Mouse (Mus musculus) neural tube, embryonic 11.5 days (tissue): ENCODE measurements around the gene Fbxl21. TPM values are rescaled to one million over a fixed set of nuclear protein-coding genes. Genes with fewer than 3 reads are reported as not detected.

Experiments used
- ATAC-seq: fragments of 200-750 bp; cut with Nextera tagmentation; 2 replicates; pipeline ENCODE4 v1.8.0; 2017; ENCODE audit warnings: moderate number of reproducible peaks, mild to moderate bottlenecking, moderate TSS enrichment, moderate library complexity; ENCODE audit not compliant: insufficient read depth, low FRiP score, low TSS enrichment
- DNase-seq: peaks from one replicate; pipeline ENCODE4 v3.0.0-alpha.2; 2015; ENCODE audit warnings: low spot score
- H3K27ac ChIP-seq: fragments of 300-500 bp; sonication (generic); 2 replicates; pipeline ENCODE4 v1.5.1; 2014; ENCODE audit warnings: low read depth, mild to moderate bottlenecking, low read length
- H3K27me3 ChIP-seq: fragments of 300-500 bp; sonication (generic); 2 replicates; pipeline ENCODE4 v1.6.1; 2014; ENCODE audit warnings: mild to moderate bottlenecking, low read length, mixed read lengths; ENCODE audit not compliant: control insufficient read depth, insufficient read depth
- H3K36me3 ChIP-seq: fragments of 300-500 bp; sonication (generic); 2 replicates; pipeline ENCODE4 v1.6.1; 2014; ENCODE audit warnings: mild to moderate bottlenecking, low read length, moderate library complexity, mixed read lengths; ENCODE audit not compliant: control insufficient read depth, insufficient read depth
- H3K4me1 ChIP-seq: fragments of 300-500 bp; sonication (generic); 2 replicates; pipeline ENCODE4 v1.6.1; 2014; ENCODE audit warnings: low read length, mixed read lengths; ENCODE audit not compliant: control insufficient read depth, insufficient read depth
- H3K4me2 ChIP-seq: fragments of 300-500 bp; sonication (generic); 2 replicates; pipeline ENCODE4 v1.6.1; 2014; ENCODE audit warnings: low read depth, mild to moderate bottlenecking, moderate library complexity
- H3K4me3 ChIP-seq: fragments of 300-500 bp; sonication (generic); 2 replicates; pipeline ENCODE4 v1.5.1; 2014; ENCODE audit warnings: low read depth, low read length
- H3K9ac ChIP-seq: fragments of 300-500 bp; sonication (generic); 2 replicates; pipeline ENCODE4 v1.6.1; 2014; ENCODE audit warnings: mild to moderate bottlenecking, low read length
- H3K9me3 ChIP-seq: fragments of 300-500 bp; sonication (generic); 2 replicates; pipeline ENCODE4 v1.6.1; 2016; ENCODE audit warnings: low read length; ENCODE audit not compliant: control insufficient read depth
- WGBS: fragments of 180-500 bp; shearing (Covaris S2); extraction: QIAGEN DNeasy Blood & Tissue Kit; methylation state at CpG from one replicate; pipeline ENCODE4 v1.1.7; 2014; 5-methylcytosine and 5-hydroxymethylcytosine counted together
- polyA plus RNA-seq: library from polyadenylated mRNA; unstranded; fragments of >200 nt; fragmentation: Nextera tagmentation; extraction: Ambion mirVana; gene quantifications from 2 replicates; pipeline ENCODE4 v1.2.1, GENCODE M21; 2014

Fbxl21 gene
- polyA plus RNA-seq, 1 experiment from 2014 or later, result 3.1 TPM

GRCm38 (mm10) chr13:56578097-56578496, 55.8 kb downstream of the Fbxl21 start:
- Histone ChIP-seq H3K4me3 (no peak overlapping the region), H3K36me3 (no peaks in the 10 kb centered on the region), H3K9me3 (no peaks in the 10 kb centered on the region), H3K27me3 (no peaks in the 10 kb centered on the region), H3K27ac (no peak overlapping the region), H3K9ac (no peak overlapping the region), H3K4me2 (no peak overlapping the region), H3K4me1 (peaks cover 13% of the 10 kb centered on the region)
- no peak for DNase-seq
- ATAC-seq, result no peak
- 65% methylated on average over 5 of the region's 5 CpGs for WGBS

- Histone ChIP-seq H3K4me3 (no peak overlapping the region), H3K36me3 (no peaks in the 10 kb centered on the region), H3K9ac (no peak overlapping the region), H3K9me3 (no peaks in the 10 kb centered on the region), H3K4me1 (peaks cover 17% of the 10 kb centered on the region), H3K27ac (peak overlapping the region; percentile 99; the same call in 1 of the 2 replicates), H3K27me3 (no peaks in the 10 kb centered on the region), H3K4me2 (no peak overlapping the region)
- no peak for ATAC-seq
- WGBS, result 76% methylated on average over 5 of the region's 5 CpGs
- no peak for DNase-seq
Observed at GRCm38 (mm10) chr13:56580450-56580849, 58.2 kb downstream of the Fbxl21 start.

DNA sequence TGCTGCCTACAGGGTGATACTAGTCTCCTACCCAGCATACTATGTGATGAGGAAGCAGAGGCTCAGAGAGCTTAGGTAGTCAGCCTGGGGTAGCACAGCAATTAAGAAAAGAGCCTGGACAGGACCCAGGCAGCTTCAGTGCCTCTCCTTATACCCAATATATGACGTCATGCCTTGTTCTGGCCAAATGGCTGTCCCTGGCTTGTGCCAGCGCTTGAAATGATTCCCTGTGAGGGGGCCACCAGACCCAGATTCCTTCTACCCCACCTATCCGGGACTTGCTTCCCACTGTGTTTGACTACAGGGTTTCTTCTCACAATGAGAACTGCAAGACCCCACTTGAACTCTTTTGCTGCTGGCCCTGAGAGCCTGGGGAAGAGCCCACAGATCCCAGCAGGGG, 59.2 kb downstream of the Fbxl21 start:
- H3K27ac ChIP-seq, result peak overlapping the region; percentile 99
- no peak overlapping the region for H3K4me2 ChIP-seq
- no peaks in the 10 kb centered on the region for H3K27me3 ChIP-seq
- H3K4me3 ChIP-seq, result no peak overlapping the region
- peaks cover 17% of the 10 kb centered on the region for H3K4me1 ChIP-seq
- DNase-seq, result no peak
- H3K9me3 ChIP-seq, result no peaks in the 10 kb centered on the region
- H3K9ac ChIP-seq, result no peak overlapping the region
- ATAC-seq, result peak; percentile 60
- H3K36me3 ChIP-seq, result no peaks in the 10 kb centered on the region
- 2% methylated on average over 3 of the region's 3 CpGs for WGBS

GRCm38 (mm10) chr13:56581961-56582434, 59.7 kb downstream of the Fbxl21 start:
- Histone ChIP-seq H3K9ac (peak overlapping the region; percentile 49), H3K27ac (peak overlapping the region; percentile 99), H3K4me2 (peak overlapping the region; percentile 24), H3K27me3 (no peaks in the 10 kb centered on the region), H3K9me3 (no peaks in the 10 kb centered on the region), H3K36me3 (no peaks in the 10 kb centered on the region), H3K4me3 (no peak overlapping the region), H3K4me1 (peaks cover 17% of the 10 kb centered on the region)
- 0% methylated on average over 6 of the region's 6 CpGs for WGBS
- ATAC-seq (peak; percentile 98), DNase-seq (peak; percentile 91)

GRCm38 (mm10) chr13:56582720-56583119, 60.4 kb downstream of the Fbxl21 start:
- Histone ChIP-seq H3K27me3 (no peaks in the 10 kb centered on the region), H3K9ac (0 out of 2 replicates have a peak overlapping the region, but pooled peaks have one; percentile 32), H3K9me3 (no peaks in the 10 kb centered on the region), H3K4me3 (no peak overlapping the region), H3K4me1 (peaks cover 17% of the 10 kb centered on the region), H3K27ac (peak overlapping the region; percentile 99), H3K4me2 (no peak overlapping the region), H3K36me3 (no peaks in the 10 kb centered on the region)
- ATAC-seq, result peak; percentile 40
- 5% methylated on average over 3 of the region's 3 CpGs for WGBS
- peak; percentile 47 for DNase-seq

- ATAC-seq (no peak), DNase-seq (no peak)
- no peaks in the 10 kb centered on the region for H3K36me3 ChIP-seq
- H3K27ac ChIP-seq, result no peak overlapping the region
- H3K9me3 ChIP-seq, result no peaks in the 10 kb centered on the region
- H3K9ac ChIP-seq, result no peak overlapping the region
- WGBS, result 78% methylated on average over 3 of the region's 3 CpGs
- H3K27me3 ChIP-seq, result no peaks in the 10 kb centered on the region
- H3K4me1 ChIP-seq, result peaks cover 13% of the 10 kb centered on the region
- no peak overlapping the region for H3K4me2 ChIP-seq
- no peak overlapping the region for H3K4me3 ChIP-seq
Observed at GRCm38 (mm10) chr13:56586046-56586445, 63.8 kb downstream of the Fbxl21 start.

Other genes starting within 250 kb of the Fbxl21 start
- gene Cxcl14, start 225.9 kb upstream of the Fbxl21 start, polyA plus RNA-seq, result 35.7 and 42.4 TPM in 2 replicates
- gene Gm3045, start 95.9 kb upstream of the Fbxl21 start, polyA plus RNA-seq, result not detected in 2 replicates
- gene Slc25a48, start 84.1 kb upstream of the Fbxl21 start, polyA plus RNA-seq, result 0.07 TPM in 1 of 2 replicates, not detected in the other
- gene Il9, start 40.2 kb upstream of the Fbxl21 start, polyA plus RNA-seq, result not detected in 2 replicates
- not detected in 2 replicates for gene Lect2, start 26.0 kb downstream of the Fbxl21 start, polyA plus RNA-seq
- gene Tgfbi, start 87.1 kb downstream of the Fbxl21 start, polyA plus RNA-seq, result 50.6 and 57.0 TPM in 2 replicates
- 56.4 and 58.9 TPM in 2 replicates for gene Smad5, start 180.5 kb downstream of the Fbxl21 start, polyA plus RNA-seq
- not detected in 2 replicates for gene Gm45623, start 231.4 kb downstream of the Fbxl21 start, polyA plus RNA-seq